Mouse (Mus musculus) ovary, adult 2 months (tissue): ENCODE results near the gene Hes3. TPM values are rescaled to one million over a fixed set of nuclear protein-coding genes. Genes with fewer than 3 reads are reported as not detected.

Source experiments
- polyA plus RNA-seq: library from polyadenylated mRNA; depleted of rRNA; stranded (reverse); fragments of >200 nt; gene quantifications from 2 replicates; pipeline ENCODE4 v1.2.3, GENCODE M21; 2012; rRNA removed

Gene Hes3
- 0.09 TPM in 1 of 2 replicates, not detected in the other for polyA plus RNA-seq

DNA sequence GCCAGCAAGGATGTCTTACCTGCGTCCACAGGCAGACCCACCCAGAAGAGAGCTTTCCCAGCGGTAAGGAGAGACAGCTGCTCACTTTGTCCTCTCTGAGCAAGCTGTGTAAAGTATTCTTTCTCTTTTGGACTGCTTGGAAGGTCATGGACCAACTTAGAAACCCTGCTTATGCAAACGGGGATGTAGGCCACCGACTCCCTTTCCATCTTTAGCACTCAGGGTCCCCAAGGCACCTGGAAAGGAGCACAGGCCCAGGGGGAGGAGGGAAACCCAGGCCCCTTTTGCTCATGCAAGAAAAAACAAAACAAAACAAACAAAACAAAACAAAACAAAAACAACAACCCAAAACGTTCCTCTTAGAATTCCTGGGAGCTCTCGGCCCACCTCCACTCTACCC, at the start of gene Hes3:
TSS of gene Hes3 (minus strand) at position 101 of the 400 bp plus-strand sequence.

GRCm38 (mm10) chr4:152338419-152339292, 47.2 kb upstream of the Hes3 start, which contains the start of gene Chd5:
Gene Chd5, plus strand, starts transcription at chr4:152338651.

DNA sequence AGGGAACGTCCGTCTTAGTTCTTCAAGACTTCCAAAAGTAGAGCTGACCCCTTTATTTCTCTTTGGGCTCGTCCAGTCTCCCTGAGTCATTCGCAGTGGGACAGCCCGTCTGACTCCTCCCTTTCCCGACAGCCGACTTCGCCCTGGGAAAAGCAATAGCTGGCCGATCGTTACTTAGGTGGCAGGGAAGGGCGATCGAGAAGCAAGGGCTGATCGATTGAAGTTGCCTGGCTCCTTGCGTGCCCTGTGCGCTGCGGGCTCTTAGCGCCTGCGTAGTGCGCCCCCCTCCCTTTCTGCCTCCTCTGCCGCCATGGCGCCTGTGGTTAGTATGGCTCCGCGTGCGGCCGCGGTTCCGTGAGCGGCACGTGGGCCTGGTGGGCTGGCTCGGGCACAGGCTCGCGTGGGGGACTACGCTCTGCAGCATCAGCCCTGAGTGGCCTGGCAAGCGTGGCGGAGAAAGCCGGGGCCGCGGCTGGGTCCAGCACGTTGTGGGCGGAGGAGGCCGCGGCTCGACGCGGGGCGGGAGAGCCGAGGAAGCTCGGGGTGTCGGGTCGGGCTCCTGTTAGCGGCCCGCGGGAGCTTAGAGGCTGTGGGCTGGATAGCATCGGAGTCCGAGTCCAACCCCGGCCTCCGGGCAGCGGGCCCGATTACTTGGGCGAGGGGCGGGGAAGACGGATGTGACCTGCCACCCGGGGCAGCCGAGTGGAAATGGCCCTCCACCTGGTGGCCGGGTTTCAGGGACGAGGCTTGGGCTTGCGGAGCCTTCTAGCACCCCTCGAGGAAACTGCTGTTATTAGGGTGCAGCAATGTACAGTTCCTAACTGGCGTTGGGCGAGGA, 34.3 kb upstream of the Hes3 start, which contains the start of gene Rpl22:
TSS of gene Rpl22 (plus strand) at position 169 of the 838 bp plus-strand sequence.

DNA sequence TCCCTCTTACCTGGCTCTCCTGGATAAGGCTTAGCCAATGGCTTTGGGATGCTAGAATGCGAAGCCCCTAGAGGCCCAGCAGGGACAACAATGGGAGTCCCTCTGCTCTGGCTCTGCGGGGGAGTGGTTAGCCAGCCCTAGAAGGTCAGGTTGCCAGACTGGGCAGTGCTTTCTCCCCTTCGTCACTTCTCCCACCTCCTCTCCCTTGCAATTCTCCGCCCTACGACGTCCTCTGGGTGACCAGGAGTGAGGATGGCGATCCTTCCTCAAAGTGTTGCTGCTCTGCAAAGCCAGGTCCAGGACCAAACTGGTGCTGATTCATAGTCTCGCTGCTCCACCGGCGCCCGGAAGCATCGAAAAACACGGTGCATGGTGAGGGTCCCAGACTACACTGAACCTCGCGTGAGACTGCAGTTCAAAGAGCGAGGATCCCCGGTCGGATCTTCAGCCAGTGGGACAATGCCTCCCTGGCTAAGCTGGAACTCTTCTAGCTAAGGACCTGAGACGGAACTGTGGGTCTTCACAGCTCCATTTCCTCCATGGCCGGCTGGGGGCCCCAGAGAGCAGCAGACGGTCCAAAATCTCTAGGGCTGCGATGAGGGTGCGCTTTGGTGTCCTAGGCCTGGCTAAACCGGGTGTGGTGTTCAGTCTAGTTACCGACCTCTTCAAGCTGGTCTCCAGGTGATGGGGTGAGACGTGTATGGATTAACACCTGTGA, 27.2 kb upstream of the Hes3 start, which contains the start of gene Rnf207:
TSS of gene Rnf207 (minus strand) at position 477 of the 718 bp plus-strand sequence.

GRCm38 (mm10) chr4:152296874-152297861, 5.7 kb upstream of the Hes3 start, which contains the start of gene Icmt:
Gene Icmt, plus strand, starts transcription at chr4:152297227.

GRCm38 (mm10) chr4:152273621-152274236, 17.7 kb downstream of the Hes3 start, which contains the start of gene Gpr153:
Gene Gpr153, plus strand, starts transcription at chr4:152274232.

Other genes with a start within 250 kb of the Hes3 start
- 44.2 and 51.8 TPM in 2 replicates for gene Plekhg5, start 219.2 kb downstream of the Hes3 start, polyA plus RNA-seq
- 8.9 and 11.5 TPM in 2 replicates for gene Tnfrsf25, start 175.7 kb downstream of the Hes3 start, polyA plus RNA-seq
- gene Espn, start 139.3 kb downstream of the Hes3 start, polyA plus RNA-seq, result 85.4 and 131 TPM in 2 replicates
- 0.15 and 0.16 TPM in 2 replicates for gene Hes2, start 132.8 kb downstream of the Hes3 start, polyA plus RNA-seq
- 59.7 and 67.2 TPM in 2 replicates for gene Acot7, start 113.5 kb downstream of the Hes3 start, polyA plus RNA-seq
- 80.9 and 134 TPM in 2 replicates for gene Gpr153, start 17.4 kb downstream of the Hes3 start, polyA plus RNA-seq
- gene Icmt, start 5.6 kb upstream of the Hes3 start, polyA plus RNA-seq, result 35.6 and 39.6 TPM in 2 replicates
- gene Rnf207, start 27.3 kb upstream of the Hes3 start, polyA plus RNA-seq, result 4.6 and 5.5 TPM in 2 replicates
- 31.1 and 39.6 TPM in 2 replicates for gene Rpl22, start 34.1 kb upstream of the Hes3 start, polyA plus RNA-seq
- gene Chd5, start 47.0 kb upstream of the Hes3 start, polyA plus RNA-seq, result 0.26 and 0.30 TPM in 2 replicates
- gene Nphp4, start 185.0 kb upstream of the Hes3 start, polyA plus RNA-seq, result 6.3 and 6.4 TPM in 2 replicates
- 2.1 and 2.7 TPM in 2 replicates for gene Kcnab2, start 186.2 kb upstream of the Hes3 start, polyA plus RNA-seq